Mouse (Mus musculus) thymus, postnatal 4 days (tissue): Measurements from ENCODE around the gene Frrs1.

Source experiments
- DNase-seq: peaks from one replicate; pipeline ENCODE4 v3.0.0; 2021

Frrs1 gene

GRCm38 (mm10) chr3:116914931-116915330 lies 55.7 kb downstream of the Frrs1 start:
- DNase-seq: no peak

GRCm38 (mm10) chr3:116917016-116917415 lies 57.8 kb downstream of the Frrs1 start:
- no peak for DNase-seq

GRCm38 (mm10) chr3:116921535-116921934 lies 62.3 kb downstream of the Frrs1 start:
- DNase-seq: no peak

- no peak for DNase-seq
These were observed 63.8 kb downstream of the Frrs1 start for GRCm38 (mm10) chr3:116923042-116923441.

- DNase-seq: no peak
These were observed 69.7 kb downstream of the Frrs1 start for GRCm38 (mm10) chr3:116928994-116929393.

GRCm38 (mm10) chr3:116933158-116933557 lies 73.9 kb downstream of the Frrs1 start:
- DNase-seq: no peak

GRCm38 (mm10) chr3:116936934-116937691 lies 77.8 kb downstream of the Frrs1 start:
- no peak for DNase-seq

GRCm38 (mm10) chr3:116940804-116941558 lies 81.7 kb downstream of the Frrs1 start:
- DNase-seq: no peak

- no peak for DNase-seq
These were observed 82.4 kb downstream of the Frrs1 start for GRCm38 (mm10) chr3:116941559-116942117.

- no peak for DNase-seq
These were observed 83.5 kb downstream of the Frrs1 start for GRCm38 (mm10) chr3:116942751-116943150.

GRCm38 (mm10) chr3:116943422-116943821 lies 84.2 kb downstream of the Frrs1 start:
- DNase-seq: no peak

GRCm38 (mm10) chr3:116946476-116946875 lies 87.2 kb downstream of the Frrs1 start:
- DNase-seq: no peak

- no peak for DNase-seq
These were observed 91.4 kb downstream of the Frrs1 start for GRCm38 (mm10) chr3:116950665-116951115.

GRCm38 (mm10) chr3:116951489-116951888 lies 92.2 kb downstream of the Frrs1 start:
- no peak for DNase-seq

GRCm38 (mm10) chr3:116952242-116952899 lies 93.1 kb downstream of the Frrs1 start:
- DNase-seq: no peak

GRCm38 (mm10) chr3:116953366-116953765 lies 94.1 kb downstream of the Frrs1 start:
- no peak for DNase-seq

GRCm38 (mm10) chr3:116955061-116955460 lies 95.8 kb downstream of the Frrs1 start:
- no peak for DNase-seq
